Mouse (Mus musculus): ENCODE measurements around the gene Mknk2. TPM values are rescaled to one million over a fixed set of nuclear protein-coding genes. Genes with fewer than 3 reads are reported as not detected.

The Mknk2 gene
- polyA plus RNA-seq, 1 experiment from 2014 or later = 78.7 TPM

DNA sequence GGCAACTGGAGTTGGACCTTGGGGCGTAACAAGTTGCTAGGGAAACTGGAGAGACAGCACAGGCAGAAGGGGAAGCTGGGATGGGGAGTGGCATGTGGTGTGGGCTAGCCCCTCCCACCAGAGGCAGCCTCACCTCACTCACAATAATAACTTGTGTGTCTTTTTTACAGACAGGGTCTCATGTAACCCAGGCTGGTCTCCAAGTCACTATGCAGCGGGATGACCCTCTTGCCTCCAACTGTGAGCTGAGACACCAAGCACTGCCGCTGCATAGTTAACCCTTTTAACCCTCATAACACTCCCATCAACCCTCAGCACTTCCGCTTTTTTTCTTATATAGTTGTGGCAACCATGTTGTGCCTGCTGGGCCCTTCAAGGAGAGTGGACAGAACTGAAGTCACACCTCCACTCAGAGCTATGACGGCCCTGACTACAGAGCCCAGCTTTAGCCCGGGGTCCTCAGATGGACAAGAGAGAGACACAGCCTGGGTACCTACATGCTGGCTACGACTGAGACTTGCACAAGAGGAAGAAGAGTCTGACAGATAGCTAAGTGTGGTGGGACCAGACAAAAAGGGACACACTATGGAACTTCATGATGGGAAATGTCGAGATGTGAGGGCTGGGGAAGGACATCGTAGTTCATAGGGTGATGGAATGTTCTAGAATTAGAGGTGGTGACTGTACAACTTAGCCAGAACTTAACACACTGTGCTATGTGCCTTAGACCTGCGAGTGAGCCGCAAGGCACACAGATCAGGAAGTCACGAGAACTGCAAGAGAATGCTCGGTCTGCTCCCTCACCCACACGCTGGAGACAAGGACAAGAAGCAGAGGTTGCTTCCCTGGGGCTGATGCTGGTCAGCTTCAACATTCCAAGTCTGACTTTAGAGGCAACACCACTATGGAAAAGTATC, 14.6 kb upstream of the Mknk2 start:
- H3K9me3 ChIP-seq = no peaks in the 10 kb centered on the region
- H3K27ac ChIP-seq (replicated peaks) = peak overlapping the region; percentile 15; the same call in 1 of the 2 replicates
- no peak overlapping the region for H3K4me3 ChIP-seq
- peak overlapping the region; percentile 33; the same call in 1 of the 2 replicates for H3K9ac ChIP-seq
- H3K36me3 ChIP-seq = peaks cover 68% of the 10 kb centered on the region
- no peak for ATAC-seq (ENCODE audit: extremely low read depth, insufficient number of reproducible peaks, low FRiP score, low TSS enrichment)
- WGBS = 76% methylated on average over 14 of the region's 14 CpGs
- H3K27me3 ChIP-seq (replicated peaks) = no peaks in the 10 kb centered on the region
- no peak overlapping the region for H3K4me2 ChIP-seq
- H3K4me1 ChIP-seq = peaks cover 35% of the 10 kb centered on the region

GRCm38 (mm10) chr10:80687850-80688249, 9.9 kb upstream of the Mknk2 start:
- Histone ChIP-seq H3K4me2 (no peak overlapping the region), H3K9me3 (no peaks in the 10 kb centered on the region), H3K36me3 (peaks cover 87% of the 10 kb centered on the region), H3K4me1 (peaks cover 10% of the 10 kb centered on the region), H3K9ac (no peak overlapping the region), H3K27me3 (replicated peaks) (no peaks in the 10 kb centered on the region), H3K27ac (replicated peaks) (no peak overlapping the region), H3K4me3 (no peak overlapping the region)
- WGBS = 51% methylated on average over 5 of the region's 5 CpGs
- no peak for ATAC-seq (ENCODE audit: extremely low read depth, insufficient number of reproducible peaks, low FRiP score, low TSS enrichment)

DNA sequence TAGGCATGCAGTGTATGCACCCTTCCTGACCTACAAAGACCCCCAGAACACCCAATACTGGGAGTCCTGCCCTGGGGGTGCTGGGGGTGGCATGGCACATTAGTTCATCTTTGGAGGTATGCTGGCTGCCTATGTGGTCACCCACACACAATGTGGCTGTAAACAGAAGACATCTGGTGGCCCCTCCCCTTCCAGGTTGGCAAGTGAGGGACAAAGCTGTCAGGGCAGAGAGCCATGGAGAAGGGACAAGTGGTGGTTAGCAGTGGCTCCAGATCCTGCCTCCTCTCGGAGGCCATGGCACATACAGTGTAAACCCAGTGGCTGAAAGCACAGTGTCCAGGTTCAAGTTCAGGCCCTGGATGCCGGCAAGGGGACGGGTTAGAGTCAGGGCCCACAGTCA, 8.7 kb upstream of the Mknk2 start:
- peaks cover 81% of the 10 kb centered on the region for H3K36me3 ChIP-seq
- ATAC-seq (ENCODE audit: extremely low read depth, insufficient number of reproducible peaks, low FRiP score, low TSS enrichment) = no peak
- WGBS = 89% methylated on average over 3 of the region's 3 CpGs

DNA sequence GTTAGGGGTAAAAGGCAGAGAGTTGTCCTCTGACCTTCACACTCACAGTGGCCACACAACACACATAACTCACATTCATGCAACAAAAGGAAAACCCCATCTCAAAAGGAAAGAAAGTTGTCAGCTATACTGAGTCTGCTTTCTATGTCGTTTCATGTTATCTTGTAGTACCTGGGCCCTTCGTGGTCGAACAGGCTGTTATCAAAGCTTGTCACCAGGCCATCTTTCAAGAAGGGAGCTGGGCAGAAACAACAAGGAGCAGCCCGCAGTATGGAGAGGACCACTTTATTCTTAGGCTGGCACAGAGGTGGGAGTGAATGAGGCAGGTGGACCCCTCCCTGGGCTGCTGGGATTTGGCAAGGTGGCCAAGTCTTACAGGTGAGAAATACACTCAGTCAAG, 7.1 kb upstream of the Mknk2 start:
- no peak overlapping the region for H3K4me2 ChIP-seq
- no peaks in the 10 kb centered on the region for H3K27me3 ChIP-seq (replicated peaks)
- no peak for ATAC-seq (ENCODE audit: extremely low read depth, insufficient number of reproducible peaks, low FRiP score, low TSS enrichment)
- no peaks in the 10 kb centered on the region for H3K9me3 ChIP-seq
- peaks cover 12% of the 10 kb centered on the region for H3K4me1 ChIP-seq
- 0 out of 2 replicates have a peak overlapping the region, but pooled peaks have one; percentile 4 for H3K27ac ChIP-seq (replicated peaks)
- H3K9ac ChIP-seq = no peak overlapping the region
- H3K36me3 ChIP-seq = peaks cover 65% of the 10 kb centered on the region
- 43% methylated on average over 4 of the region's 4 CpGs for WGBS
- no peak overlapping the region for H3K4me3 ChIP-seq

More for the DNA sequence above, 8.7 kb upstream of the Mknk2 start:
- H3K4me1 ChIP-seq = peaks cover 8% of the 10 kb centered on the region
- H3K27me3 ChIP-seq (replicated peaks) = no peaks in the 10 kb centered on the region
- no peak overlapping the region for H3K4me3 ChIP-seq
- H3K27ac ChIP-seq (replicated peaks) = no peak overlapping the region
- no peak overlapping the region for H3K9ac ChIP-seq
- H3K9me3 ChIP-seq = no peaks in the 10 kb centered on the region
- no peak overlapping the region for H3K4me2 ChIP-seq

DNA sequence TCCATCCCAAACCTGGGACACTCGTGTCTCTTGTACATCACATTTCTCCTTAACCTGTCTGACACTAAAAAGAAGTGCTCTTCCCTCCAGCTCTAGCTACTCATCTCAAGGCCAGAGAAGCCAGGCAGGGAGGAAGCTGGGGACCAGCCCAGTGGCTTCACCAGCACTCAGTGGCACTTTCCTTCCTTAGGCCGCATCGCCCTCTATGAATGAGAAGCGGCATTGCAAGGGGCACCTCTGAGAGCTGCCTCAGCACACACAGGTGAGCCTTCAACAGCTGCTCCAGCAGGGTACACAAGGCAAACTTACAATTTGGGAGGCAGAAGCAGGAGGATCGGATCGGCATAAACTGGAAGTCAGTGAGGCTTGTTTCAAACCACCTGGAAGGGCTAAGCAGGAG, 6.3 kb upstream of the Mknk2 start:
- H3K4me1 ChIP-seq = peaks cover 19% of the 10 kb centered on the region
- peaks cover 57% of the 10 kb centered on the region for H3K36me3 ChIP-seq
- 65% methylated on average over 6 of the region's 6 CpGs for WGBS

GRCm38 (mm10) chr10:80683647-80684046, 5.7 kb upstream of the Mknk2 start:
- no peak overlapping the region for H3K4me3 ChIP-seq
- H3K9me3 ChIP-seq = no peaks in the 10 kb centered on the region
- H3K4me2 ChIP-seq = no peak overlapping the region
- H3K27ac ChIP-seq (replicated peaks) = no peak overlapping the region
- ATAC-seq (ENCODE audit: extremely low read depth, insufficient number of reproducible peaks, low FRiP score, low TSS enrichment) = no peak
- no peaks in the 10 kb centered on the region for H3K27me3 ChIP-seq (replicated peaks)
- peaks cover 51% of the 10 kb centered on the region for H3K36me3 ChIP-seq
- H3K4me1 ChIP-seq = peaks cover 25% of the 10 kb centered on the region
- no peak overlapping the region for H3K9ac ChIP-seq
- WGBS = 90% methylated on average over 1 of the region's 1 CpGs

More for the DNA sequence above, 6.3 kb upstream of the Mknk2 start:
- 0 out of 2 replicates have a peak, but pooled peaks have one; percentile 24 for ATAC-seq (ENCODE audit: extremely low read depth, insufficient number of reproducible peaks, low FRiP score, low TSS enrichment)
- no peaks in the 10 kb centered on the region for H3K9me3 ChIP-seq
- H3K27me3 ChIP-seq (replicated peaks) = no peaks in the 10 kb centered on the region
- no peak overlapping the region for H3K4me2 ChIP-seq
- no peak overlapping the region for H3K4me3 ChIP-seq
- H3K9ac ChIP-seq = 0 out of 2 replicates have a peak overlapping the region, but pooled peaks have one; percentile 16
- 0 out of 2 replicates have a peak overlapping the region, but pooled peaks have one; percentile 4 for H3K27ac ChIP-seq (replicated peaks)

DNA sequence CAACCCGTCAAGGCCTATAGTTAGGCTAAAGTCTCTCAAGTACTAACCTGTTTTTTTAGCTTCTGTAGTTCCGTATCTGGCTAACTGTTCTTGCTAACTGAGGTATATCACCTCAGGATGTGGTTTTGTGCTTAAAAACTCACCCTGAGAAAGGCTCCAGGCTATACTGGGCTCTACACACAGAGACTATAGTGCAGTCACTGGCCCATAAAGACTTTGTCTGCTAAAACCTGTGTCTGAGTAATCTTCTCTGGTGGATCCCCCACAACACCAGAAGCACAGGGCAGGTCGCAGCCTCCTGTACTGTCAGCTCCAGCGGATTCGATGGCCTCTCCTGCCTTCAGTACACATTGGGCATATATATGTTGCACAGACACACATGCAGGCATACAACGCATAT, 4.1 kb upstream of the Mknk2 start:
- Histone ChIP-seq H3K4me1 (peaks cover 41% of the 10 kb centered on the region), H3K36me3 (peaks cover 40% of the 10 kb centered on the region), H3K9ac (no peak overlapping the region), H3K27me3 (replicated peaks) (no peaks in the 10 kb centered on the region), H3K4me2 (no peak overlapping the region), H3K27ac (replicated peaks) (no peak overlapping the region), H3K9me3 (no peaks in the 10 kb centered on the region), H3K4me3 (no peak overlapping the region)
- no peak for ATAC-seq (ENCODE audit: extremely low read depth, insufficient number of reproducible peaks, low FRiP score, low TSS enrichment)
- 90% methylated on average over 6 of the region's 6 CpGs for WGBS

GRCm38 (mm10) chr10:80680260-80680696, 2.4 kb upstream of the Mknk2 start:
- ATAC-seq (ENCODE audit: extremely low read depth, insufficient number of reproducible peaks, low FRiP score, low TSS enrichment) = no peak
- H3K36me3 ChIP-seq = peaks cover 23% of the 10 kb centered on the region
- H3K4me2 ChIP-seq = peak overlapping the region; percentile 9; the same call in 1 of the 2 replicates
- peak overlapping the region; percentile 100 for H3K27ac ChIP-seq (replicated peaks)
- H3K9me3 ChIP-seq = no peaks in the 10 kb centered on the region
- WGBS = 73% methylated on average over 2 of the region's 2 CpGs
- no peaks in the 10 kb centered on the region for H3K27me3 ChIP-seq (replicated peaks)
- 0 out of 2 replicates have a peak overlapping the region, but pooled peaks have one; percentile 24 for H3K9ac ChIP-seq
- H3K4me3 ChIP-seq = no peak overlapping the region
- H3K4me1 ChIP-seq = peaks cover 42% of the 10 kb centered on the region

GRCm38 (mm10) chr10:80679556-80680259, 1.8 kb upstream of the Mknk2 start:
- Histone ChIP-seq H3K4me2 (peak overlapping the region; percentile 97; the same call in 1 of the 2 replicates), H3K9me3 (no peaks in the 10 kb centered on the region), H3K27ac (replicated peaks) (peak overlapping the region; percentile 100), H3K4me3 (no peak overlapping the region), H3K9ac (peak overlapping the region; percentile 24; the same call in 1 of the 2 replicates), H3K36me3 (peaks cover 17% of the 10 kb centered on the region), H3K4me1 (peaks cover 43% of the 10 kb centered on the region), H3K27me3 (replicated peaks) (no peaks in the 10 kb centered on the region)
- ATAC-seq (ENCODE audit: extremely low read depth, insufficient number of reproducible peaks, low FRiP score, low TSS enrichment) = no peak
- WGBS = 51% methylated on average over 9 of the region's 9 CpGs

- no peaks in the 10 kb centered on the region for H3K9me3 ChIP-seq
- H3K36me3 ChIP-seq = peaks cover 12% of the 10 kb centered on the region; the same call in 1 of the 2 replicates
- peak overlapping the region; percentile 100 for H3K4me3 ChIP-seq
- H3K4me2 ChIP-seq = peak overlapping the region; percentile 97
- H3K27me3 ChIP-seq (replicated peaks) = no peaks in the 10 kb centered on the region
- 47% methylated on average over 9 of the region's 10 CpGs for WGBS
- ATAC-seq (ENCODE audit: extremely low read depth, insufficient number of reproducible peaks, low FRiP score, low TSS enrichment) = no peak
- H3K9ac ChIP-seq = peak overlapping the region; percentile 93
- H3K4me1 ChIP-seq = peaks cover 52% of the 10 kb centered on the region
- peak overlapping the region; percentile 100 for H3K27ac ChIP-seq (replicated peaks)
Observed at GRCm38 (mm10) chr10:80678601-80679377, 877 bp upstream of the Mknk2 start.

All from heart, embryonic 13.5 days (tissue).